Mouse (Mus musculus) subcutaneous adipose tissue, adult 2 months (tissue): ENCODE data around the gene Tmprss11g. TPM values are rescaled to one million over a fixed set of nuclear protein-coding genes. Genes with fewer than 3 reads are reported as not detected.

Experiments
- polyA plus RNA-seq: library from polyadenylated mRNA; depleted of rRNA; stranded (reverse); fragments of >200 nt; gene quantifications from 2 replicates; pipeline ENCODE4 v1.2.3, GENCODE M21; 2012; ENCODE audit warnings: low replicate concordance; rRNA removed

Tmprss11g gene
- polyA plus RNA-seq, result 0.80 TPM in 1 of 2 replicates, not detected in the other

GRCm38 (mm10) chr5:86518500-86518899, at the start of gene Tmprss11g:
Gene Tmprss11g (minus strand): TSS chr5:86518600.

GRCm38 (mm10) chr5:86468890-86469289, 49.5 kb downstream of the Tmprss11g start, which contains the start of gene Tmprss11a:
Gene Tmprss11a (minus strand): TSS chr5:86468990.

Other genes starting within 250 kb of the Tmprss11g start
- not detected in 2 replicates for gene Tmprss11c, start 229.3 kb downstream of the Tmprss11g start, polyA plus RNA-seq
- gene Tmprss11d, start 145.2 kb downstream of the Tmprss11g start, polyA plus RNA-seq, result 0.04 TPM in 1 of 2 replicates, not detected in the other
- 0.19 TPM in 1 of 2 replicates, not detected in the other for gene Tmprss11a, start 49.6 kb downstream of the Tmprss11g start, polyA plus RNA-seq
- gene Tmprss11f, start 113.8 kb upstream of the Tmprss11g start, polyA plus RNA-seq, result not detected in 2 replicates
- 0.04 TPM in 1 of 2 replicates, not detected in the other for gene Tmprss11b, start 157.8 kb upstream of the Tmprss11g start, polyA plus RNA-seq
- not detected in 2 replicates for gene Tmprss11e, start 227.2 kb upstream of the Tmprss11g start, polyA plus RNA-seq